Mouse (Mus musculus) bone marrow, adult 2 months (tissue): ENCODE results near the gene Mst1. TPM values are rescaled to one million over a fixed set of nuclear protein-coding genes. Genes with fewer than 3 reads are reported as not detected.

ENCODE experiments used
- H3K27ac ChIP-seq: fragments of 200-500 bp; 2 replicates; pipeline ENCODE4 v1.5.1; 2012; ENCODE audit warnings: low read depth, mild to moderate bottlenecking, control low read depth, inconsistent platforms, low read length; ENCODE audit not compliant: control insufficient read depth, poor library complexity, insufficient read depth
- H3K4me1 ChIP-seq: fragments of 200-500 bp; 2 replicates; pipeline ENCODE4 v1.6.1; 2011; ENCODE audit warnings: low read length; ENCODE audit not compliant: control insufficient read depth, insufficient read depth
- H3K4me3 ChIP-seq: fragments of 200-500 bp; replicated peaks from 2 replicates; pipeline ENCODE3; 2011; ENCODE audit warnings: mild to moderate bottlenecking, low read depth, low read length, control low read depth; ENCODE audit not compliant: control insufficient read depth
- CTCF ChIP-seq: fragments of 200-500 bp; IDR thresholded peaks from 2 replicates; pipeline ENCODE4 v1.5.1; 2011; ENCODE audit warnings: low read length, control low read depth; ENCODE audit not compliant: control insufficient read depth, insufficient read depth
- POLR2A ChIP-seq: fragments of 200-500 bp; IDR thresholded peaks from 2 replicates; pipeline ENCODE4 v1.6.1; 2011; ENCODE audit warnings: low read depth, mild to moderate bottlenecking, control low read depth, low read length, borderline replicate concordance; ENCODE audit not compliant: control insufficient read depth
- WGBS: fragments of 180-500 bp; shearing (Covaris S2); methylation state at CpG from one replicate; pipeline ENCODE4 v1.1.7; 2018; 5-methylcytosine and 5-hydroxymethylcytosine counted together
- polyA plus RNA-seq: library from polyadenylated mRNA; stranded (reverse); fragments of >200 nt; gene quantifications from 2 replicates; pipeline ENCODE4 v1.2.4, GENCODE M21; 2011; ENCODE audit warnings: low replicate concordance; ENCODE audit not compliant: missing spikeins, insufficient read depth, insufficient read length

Mst1 gene
- polyA plus RNA-seq, 1 experiment: 10.1 TPM

DNA sequence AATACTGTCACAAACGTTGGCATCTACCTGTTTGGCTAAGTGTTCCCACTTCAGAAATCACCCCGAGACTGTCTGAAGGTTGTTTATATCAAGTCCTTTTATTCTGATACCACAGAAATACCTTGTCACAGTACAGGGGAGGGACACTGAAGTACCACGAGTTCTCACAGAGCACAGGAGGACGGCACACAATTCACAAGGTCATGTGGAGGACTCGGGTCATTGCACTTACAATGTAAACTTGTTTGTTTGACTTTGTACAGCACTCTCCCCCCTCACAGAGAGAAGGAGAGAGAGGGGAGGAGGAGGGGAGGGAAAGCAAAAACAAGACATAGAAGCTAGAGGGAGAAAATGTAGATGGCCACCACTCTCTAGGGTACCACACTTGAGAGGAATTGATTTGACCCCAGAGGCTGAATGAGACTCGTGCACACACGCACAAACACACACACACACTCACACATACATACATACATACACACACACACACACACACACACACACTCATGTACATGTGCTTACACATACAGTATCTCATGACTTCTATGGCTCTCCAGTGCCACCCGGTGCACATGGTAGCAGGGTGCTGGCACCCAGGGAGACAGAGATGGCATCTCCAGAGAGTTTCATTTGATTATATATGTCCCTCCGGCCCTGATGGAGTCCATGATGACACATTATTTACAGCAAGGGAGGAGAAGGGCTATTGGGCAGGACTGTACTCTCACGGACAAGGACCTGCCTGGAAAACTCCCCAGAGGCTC lies 15.9 kb downstream of the Mst1 start:
- no peak for TF ChIP-seq POLR2A
- TF ChIP-seq CTCF: peak; percentile 29; the same call in 1 of the 2 replicates
- H3K4me3 ChIP-seq: peak overlapping the region; percentile 72
- peak overlapping the region; percentile 59 for H3K27ac ChIP-seq
- H3K4me1 ChIP-seq: no peaks in the 10 kb centered on the region; the same call in 1 of the 2 replicates
- 56% methylated on average over 10 of the region's 10 CpGs for WGBS

DNA sequence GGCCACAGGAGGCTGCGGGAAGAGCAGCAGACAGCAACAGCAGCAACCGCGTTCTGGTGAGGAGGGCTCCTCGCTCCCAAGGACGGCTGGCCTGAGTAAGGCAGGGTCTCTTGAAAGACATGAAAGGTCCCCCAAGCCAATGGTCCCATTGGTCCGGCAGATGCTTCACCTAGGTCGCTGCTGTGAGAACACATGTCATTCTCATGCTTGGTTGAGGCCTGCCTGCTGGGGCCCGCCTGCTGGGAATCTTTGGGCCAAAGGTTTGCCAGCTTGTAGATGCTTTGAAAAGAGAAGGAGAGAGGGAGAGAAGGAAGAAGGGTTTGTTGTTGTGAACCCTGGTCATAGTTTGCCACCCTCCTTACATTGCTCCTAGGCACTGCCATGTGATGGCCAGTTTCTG lies 19.4 kb downstream of the Mst1 start:
- WGBS: 94% methylated on average over 8 of the region's 8 CpGs
- no peak overlapping the region for H3K4me3 ChIP-seq
- no peaks in the 10 kb centered on the region for H3K4me1 ChIP-seq
- H3K27ac ChIP-seq: no peak overlapping the region
- TF ChIP-seq POLR2A (no peak), CTCF (no peak)

DNA sequence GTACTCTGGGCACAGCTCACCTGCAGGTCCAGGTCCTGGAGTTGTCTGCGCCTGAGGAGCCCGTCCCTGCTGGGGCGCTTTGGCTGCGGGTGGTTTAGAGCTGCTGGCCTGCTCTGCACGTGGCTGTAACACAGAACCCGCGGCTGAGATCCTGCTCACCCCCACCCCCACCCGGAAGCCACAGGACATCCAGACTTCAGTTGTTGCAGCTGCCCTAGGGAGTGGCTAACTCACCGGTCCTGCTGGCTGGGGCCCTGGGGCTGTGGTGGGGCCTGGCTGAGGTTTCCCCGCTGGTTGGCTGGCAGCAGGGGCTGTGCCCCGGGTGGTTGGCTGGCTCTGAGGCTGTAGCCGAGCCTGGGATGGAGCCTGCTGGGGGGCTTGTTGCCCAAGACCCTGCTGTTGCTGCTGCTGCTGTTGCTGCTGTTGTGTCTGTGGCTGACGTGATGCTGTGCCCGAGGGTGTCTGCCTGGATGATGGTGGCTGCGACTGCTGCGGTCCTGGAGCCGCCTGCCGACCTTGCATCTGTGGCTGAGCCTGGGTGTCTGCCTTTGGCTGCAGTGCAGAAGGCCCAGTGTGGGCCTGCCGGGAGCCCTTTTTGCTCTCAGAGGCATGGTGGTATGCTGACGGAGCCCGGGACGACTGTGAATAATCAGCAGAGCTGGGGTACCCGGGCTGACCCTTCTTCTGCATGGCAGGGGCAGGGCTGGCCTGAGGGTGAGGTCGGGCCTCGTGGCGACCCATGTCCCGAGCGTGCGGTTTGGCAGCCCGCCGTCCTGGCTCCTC lies 24.7 kb downstream of the Mst1 start:
- H3K4me1 ChIP-seq: peaks cover 9% of the 10 kb centered on the region
- TF ChIP-seq POLR2A: 0 out of 2 replicates have a peak, but pooled peaks have one; percentile 14
- TF ChIP-seq CTCF: no peak
- WGBS: 37% methylated on average over 31 of the region's 31 CpGs
- peak overlapping the region; percentile 46 for H3K4me3 ChIP-seq
- peak overlapping the region; percentile 71; the same call in 1 of the 2 replicates for H3K27ac ChIP-seq

DNA sequence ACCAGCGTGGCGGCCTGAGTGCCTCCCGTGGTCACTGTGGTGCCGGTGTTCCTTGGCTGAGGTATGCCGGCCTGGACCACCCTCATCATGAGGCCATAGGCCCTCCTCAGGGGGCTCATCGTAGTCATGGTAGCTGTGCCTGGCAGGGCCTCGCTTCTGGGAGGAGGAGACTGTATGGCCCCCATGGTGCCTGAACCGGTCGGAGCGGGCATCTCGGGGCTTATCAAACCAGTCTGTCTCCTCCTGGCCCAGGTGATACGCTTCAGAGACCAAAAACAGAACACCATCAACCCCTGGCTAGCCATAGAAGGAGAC lies 25.3 kb downstream of the Mst1 start:
- TF ChIP-seq CTCF: no peak
- no peak for TF ChIP-seq POLR2A
- peak overlapping the region; percentile 71; the same call in 1 of the 2 replicates for H3K27ac ChIP-seq
- WGBS: 67% methylated on average over 12 of the region's 12 CpGs
- H3K4me3 ChIP-seq: peak overlapping the region; percentile 46
- H3K4me1 ChIP-seq: peaks cover 9% of the 10 kb centered on the region

DNA sequence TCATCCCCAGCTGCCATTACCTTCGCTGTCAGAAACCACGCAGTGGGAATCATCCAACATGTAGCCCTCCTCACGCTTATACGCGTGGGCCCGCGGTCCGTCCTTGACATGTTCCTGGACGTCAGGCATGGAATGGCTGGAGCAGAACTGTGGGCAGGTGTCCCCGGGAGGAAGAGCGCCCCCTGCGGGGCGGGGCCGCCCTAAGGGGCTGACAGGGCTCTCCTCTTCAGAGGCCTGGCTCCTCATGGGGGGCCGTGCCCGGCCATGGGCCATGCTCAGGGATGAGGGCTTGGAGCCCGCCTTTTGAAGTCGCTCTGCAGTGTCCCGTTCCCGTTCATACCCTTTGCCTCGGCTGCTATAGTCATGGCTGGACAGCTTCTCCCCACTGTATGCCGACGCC lies 25.9 kb downstream of the Mst1 start:
- TF ChIP-seq POLR2A (no peak), CTCF (no peak)
- no peak overlapping the region for H3K27ac ChIP-seq
- WGBS: 90% methylated on average over 23 of the region's 23 CpGs
- peaks cover 12% of the 10 kb centered on the region for H3K4me1 ChIP-seq
- no peak overlapping the region for H3K4me3 ChIP-seq

DNA sequence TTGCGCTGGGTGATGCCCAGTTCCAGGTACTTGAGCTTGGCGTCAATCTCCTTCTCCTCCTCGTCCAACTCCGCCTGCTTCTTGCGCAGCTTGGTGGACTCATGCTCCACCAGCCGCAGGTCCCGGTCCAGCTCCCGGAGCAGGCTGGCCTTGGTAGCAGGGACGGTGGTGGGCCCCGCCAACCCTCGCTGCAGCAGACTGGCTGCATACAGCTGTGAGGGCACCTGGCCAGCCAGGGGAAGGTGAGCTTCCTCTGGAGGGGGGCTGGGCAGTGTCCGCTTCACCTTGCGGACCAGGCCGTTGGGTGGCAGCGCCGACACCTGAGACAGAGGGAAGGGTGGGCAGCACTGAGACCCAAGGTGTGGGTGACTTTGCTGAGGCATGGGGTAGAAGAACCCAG lies 27.6 kb downstream of the Mst1 start:
- H3K4me1 ChIP-seq: peaks cover 13% of the 10 kb centered on the region
- no peak overlapping the region for H3K4me3 ChIP-seq
- peak overlapping the region; percentile 34; the same call in 1 of the 2 replicates for H3K27ac ChIP-seq
- 80% methylated on average over 16 of the region's 16 CpGs for WGBS
- no peak for TF ChIP-seq POLR2A
- TF ChIP-seq CTCF: no peak

DNA sequence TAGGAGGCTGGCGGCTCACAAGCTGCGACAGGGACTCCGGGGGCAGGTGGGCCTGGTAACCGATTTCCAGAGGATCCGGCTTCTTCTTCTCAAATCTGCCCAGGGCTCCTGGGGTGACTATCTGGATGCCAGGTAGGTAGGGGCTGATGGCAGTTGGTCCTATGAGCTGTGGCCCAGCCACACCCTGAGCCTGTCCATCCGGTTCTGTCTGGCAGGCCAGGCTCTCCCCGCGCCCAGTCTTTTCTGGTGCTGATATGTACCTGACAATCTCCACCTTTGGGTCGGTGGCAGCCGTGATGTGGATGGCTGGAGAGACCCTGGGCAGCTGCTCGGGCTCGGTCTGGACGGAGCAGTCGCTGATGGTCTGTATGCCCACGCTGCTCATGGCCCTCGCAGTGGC lies 29.9 kb downstream of the Mst1 start:
- whole genome bisulfite sequencing: 30% methylated on average over 16 of the region's 16 CpGs
- TF ChIP-seq POLR2A (no peak), CTCF (no peak)
- Histone ChIP-seq H3K4me1 (peaks cover 13% of the 10 kb centered on the region), H3K27ac (peak overlapping the region; percentile 29), H3K4me3 (peak overlapping the region; percentile 69)

DNA sequence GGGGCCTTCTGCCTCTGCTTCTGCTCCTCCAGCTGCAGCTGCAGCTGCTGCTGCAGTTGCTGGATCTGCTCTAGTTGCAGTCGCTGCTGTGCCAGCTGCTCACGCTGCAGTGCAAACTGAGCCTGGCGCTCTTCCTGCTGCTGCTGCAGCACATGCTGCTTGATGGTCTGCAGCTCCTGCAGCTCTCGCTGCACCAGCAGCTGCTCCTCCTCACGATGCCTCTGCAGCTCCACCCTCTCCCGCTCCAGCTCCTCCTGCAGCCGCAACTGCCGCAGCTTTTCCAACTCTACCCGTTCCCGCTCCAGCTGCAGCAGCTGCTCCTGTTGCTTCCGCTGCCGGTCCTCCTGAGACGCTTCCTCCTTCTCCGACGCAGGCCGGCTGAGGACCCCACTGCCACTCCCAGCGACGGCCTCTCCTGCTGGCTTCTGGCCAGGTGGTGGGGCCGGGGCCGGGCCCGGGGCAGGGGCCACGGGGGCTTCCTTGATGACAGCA lies 30.9 kb downstream of the Mst1 start:
- peak overlapping the region; percentile 19; the same call in 1 of the 2 replicates for H3K27ac ChIP-seq
- 6% methylated on average over 22 of the region's 22 CpGs for WGBS
- TF ChIP-seq POLR2A (no peak; the same call in 1 of the 2 replicates), CTCF (no peak)

More for the DNA sequence above, 30.9 kb downstream of the Mst1 start:
- Histone ChIP-seq H3K4me3 (peak overlapping the region; percentile 69), H3K4me1 (peaks cover 9% of the 10 kb centered on the region)
